Mouse (Mus musculus): ENCODE results near the gene Thumpd3.

GRCm38 (mm10) chr6:113095547-113095946 is 49.5 kb downstream of the Thumpd3 start:
- TF ChIP-seq CTCF (IDR thresholded peaks at IDR 0.05; ENCODE audit: borderline replicate concordance, control insufficient read depth, extremely low read depth, insufficient read depth, low read length, poor library complexity), result no peak
- no peak for TF ChIP-seq POLR2A (IDR thresholded peaks at IDR 0.05; ENCODE audit: control insufficient read depth, extremely low read depth, insufficient read depth, low read length, poor library complexity)

All from thymus, adult 2 months (tissue).